Comparison of ENCODE assay signal across 8 mouse cellular contexts in genomic region chr5:139694989-139695571, GRCm38 (mm10). TPM values are rescaled to one million over a fixed set of nuclear protein-coding genes. Genes with fewer than 3 reads are reported as not detected.
DNase-seq lines count a peak whose midpoint lies in the region; ATAC-seq lines count a peak whose summit lies in the region.

No protein-coding gene starts in this region.

- H3K4me2 ChIP-seq in embryonic facial prominence, embryonic 12.5 days (replicated peaks), result peak overlapping the region; percentile 24; the same call in 1 of the 2 replicates
- peak overlapping the region; percentile 40 for H3K4me2 ChIP-seq in stomach, embryonic 15.5 days

- DNase-seq in testis, postnatal 10 days (ENCODE audit: low spot score), result peak; percentile 63
- DNase-seq in testis, postnatal 14 days (ENCODE audit: low spot score), result no peak
- DNase-seq in kidney, postnatal 10 days, result peak; percentile 92
- no peak for DNase-seq in layer of hippocampus, postnatal 14 days (ENCODE audit: low spot score in 2 of 2)
- no peak for DNase-seq in frontal cortex, postnatal 25 days (ENCODE audit: low spot score in 2 of 2)
- no peak for DNase-seq in layer of hippocampus, adult 9-11 months

- ATAC-seq in embryonic facial prominence, embryonic 12.5 days (ENCODE audit: insufficient number of reproducible peaks, insufficient read depth, low FRiP score, low TSS enrichment), result peak; percentile 25; the same call in 1 of the 2 replicates
- ATAC-seq in stomach, embryonic 15.5 days (ENCODE audit: insufficient read depth, low FRiP score, low read depth), result peak; percentile 57; the same call in 1 of the 2 replicates

- H3K4me3 ChIP-seq in embryonic facial prominence, embryonic 12.5 days, result no peak overlapping the region
- no peak overlapping the region for H3K4me3 ChIP-seq in stomach, embryonic 15.5 days (replicated peaks)

- H3K9me3 ChIP-seq in embryonic facial prominence, embryonic 12.5 days, result no peaks in the 10 kb centered on the region
- no peaks in the 10 kb centered on the region for H3K9me3 ChIP-seq in stomach, embryonic 15.5 days

- H3K4me1 ChIP-seq in embryonic facial prominence, embryonic 12.5 days, result peaks cover 7% of the 10 kb centered on the region
- H3K4me1 ChIP-seq in stomach, embryonic 15.5 days, result peaks cover 7% of the 10 kb centered on the region; the same call in 1 of the 2 replicates

- no peak overlapping the region for H3K9ac ChIP-seq in embryonic facial prominence, embryonic 12.5 days
- H3K9ac ChIP-seq in stomach, embryonic 15.5 days, result no peak overlapping the region

- no peaks in the 10 kb centered on the region for H3K36me3 ChIP-seq in embryonic facial prominence, embryonic 12.5 days
- no peaks in the 10 kb centered on the region for H3K36me3 ChIP-seq in stomach, embryonic 15.5 days

- 14% methylated on average over 7 of the region's 7 CpGs for WGBS in embryonic facial prominence, embryonic 12.5 days
- WGBS in stomach, embryonic 15.5 days, result 29% methylated on average over 7 of the region's 7 CpGs

- no peak overlapping the region for H3K27ac ChIP-seq in embryonic facial prominence, embryonic 12.5 days
- H3K27ac ChIP-seq in stomach, embryonic 15.5 days, result no peak overlapping the region

- H3K27me3 ChIP-seq in embryonic facial prominence, embryonic 12.5 days, result no peaks in the 10 kb centered on the region
- H3K27me3 ChIP-seq in stomach, embryonic 15.5 days (replicated peaks), result no peaks in the 10 kb centered on the region

RNA-seq across cellular contexts. Expression of gene Micall2, which starts 41.1 kb away (rescaled TPM):
- polyA plus RNA-seq in embryonic facial prominence, embryonic 12.5 days (2016; fragmentation: Nextera tagmentation; extraction: Ambion mirVana), result 7.7 and 8.4 TPM in 2 replicates
- polyA plus RNA-seq in stomach, embryonic 15.5 days (2015; fragmentation: Nextera tagmentation; extraction: Ambion mirVana), result 6.4 and 7.7 TPM in 2 replicates
- 1 to 10 TPM; 2.5 to 2.6 TPM for total RNA-seq in layer of hippocampus, postnatal 14 days (2021)

Comparison
In these comparisons a context has a peak if more than half of its experiments do, and no peak if none do; other contexts are left out.
1. DNase-seq: peak in testis, postnatal 10 days (single experiment) and kidney, postnatal 10 days (single experiment); none in testis, postnatal 14 days (single experiment), layer of hippocampus, postnatal 14 days (0 of 2), frontal cortex, postnatal 25 days (0 of 2) and layer of hippocampus, adult 9-11 months (single experiment).